Mouse (Mus musculus) testis, postnatal 14 days (tissue): ENCODE measurements at regions not wholly inside any gene's neighbourhood (a gene's known extent, or its start where the extent isn't known, plus 50 kb on each side); places are given as distances from the start of the nearest gene placed in this dataset.

Experiments
- DNase-seq: peaks from one replicate; pipeline ENCODE4 v3.0.0; 2021; ENCODE audit warnings: low spot score

- no peak for DNase-seq
Observed at GRCm38 (mm10) chr13:107904051-107904740, 140.1 kb upstream of the Smim15 start.

GRCm38 (mm10) chr13:107903150-107903959, 140.9 kb upstream of the Smim15 start:
- DNase-seq, result no peak

- DNase-seq, result no peak
Observed at GRCm38 (mm10) chr13:107902800-107903149, 141.5 kb upstream of the Smim15 start.

- no peak for DNase-seq
Observed at GRCm38 (mm10) chr13:107899600-107900229, 144.5 kb upstream of the Smim15 start.

GRCm38 (mm10) chr13:107897646-107898045, 146.6 kb upstream of the Smim15 start:
- no peak for DNase-seq

- no peak for DNase-seq
Observed at GRCm38 (mm10) chr13:107897184-107897583, 147.1 kb upstream of the Smim15 start.

GRCm38 (mm10) chr13:107893581-107894183, 150.6 kb upstream of the Smim15 start:
- DNase-seq, result no peak

GRCm38 (mm10) chr13:107893081-107893480, 151.2 kb upstream of the Smim15 start:
- no peak for DNase-seq

- no peak for DNase-seq
Observed at GRCm38 (mm10) chr13:107891946-107892345, 152.3 kb upstream of the Smim15 start.

GRCm38 (mm10) chr13:107890866-107891821, 153.1 kb upstream of the Smim15 start:
- peak; percentile 69 for DNase-seq

- DNase-seq, result peak; percentile 100
Observed at GRCm38 (mm10) chr13:107889985-107890865, 154.0 kb upstream of the Smim15 start.

GRCm38 (mm10) chr13:107889588-107889984, 154.7 kb upstream of the Smim15 start:
- DNase-seq, result no peak

- peak; percentile 65 for DNase-seq
Observed at GRCm38 (mm10) chr13:107888571-107889451, 155.4 kb upstream of the Smim15 start.

- DNase-seq, result no peak
Observed at GRCm38 (mm10) chr13:107888231-107888555, 156.1 kb upstream of the Smim15 start.

GRCm38 (mm10) chr13:107887366-107888230, 156.6 kb upstream of the Smim15 start:
- no peak for DNase-seq

- no peak for DNase-seq
Observed at GRCm38 (mm10) chr13:107884836-107885235, 159.4 kb upstream of the Smim15 start.

GRCm38 (mm10) chr13:107882337-107882736, 161.9 kb upstream of the Smim15 start:
- no peak for DNase-seq

GRCm38 (mm10) chr13:107880551-107880950, 163.7 kb upstream of the Smim15 start:
- no peak for DNase-seq

GRCm38 (mm10) chr13:107879535-107879934, 164.7 kb upstream of the Smim15 start:
- DNase-seq, result no peak
